Mouse (Mus musculus) small intestine, adult 2 months (tissue): ENCODE data around the gene Xkrx. TPM values are rescaled to one million over a fixed set of nuclear protein-coding genes. Genes with fewer than 3 reads are reported as not detected.

ENCODE experiments used
- H3K27ac ChIP-seq: fragments of 200-500 bp; 2 replicates; pipeline ENCODE4 v1.5.1; 2012; ENCODE audit warnings: low read depth, low read length, control low read depth, inconsistent platforms; ENCODE audit not compliant: insufficient read depth
- H3K27me3 ChIP-seq: fragments of 200-500 bp; 2 replicates; pipeline ENCODE4 v1.6.1; 2012; ENCODE audit warnings: mild to moderate bottlenecking, moderate library complexity, low read length, inconsistent platforms; ENCODE audit not compliant: control insufficient read depth, insufficient read depth
- H3K36me3 ChIP-seq: fragments of 200-500 bp; 2 replicates; pipeline ENCODE4 v1.6.1; 2012; ENCODE audit warnings: mild to moderate bottlenecking, low read length, control low read depth, inconsistent platforms; ENCODE audit not compliant: control insufficient read depth, insufficient read depth
- H3K4me1 ChIP-seq: fragments of 200-500 bp; 2 replicates; pipeline ENCODE4 v1.6.1; 2012; ENCODE audit warnings: low read length, inconsistent platforms, mixed read lengths; ENCODE audit not compliant: control insufficient read depth, insufficient read depth, insufficient read length
- H3K4me3 ChIP-seq: fragments of 200-500 bp; 2 replicates; pipeline ENCODE4 v1.5.1; 2012; ENCODE audit warnings: low read depth, mild to moderate bottlenecking, control low read depth, inconsistent platforms, low read length, moderate library complexity
- CTCF ChIP-seq: fragments of 200-500 bp; IDR thresholded peaks from 2 replicates; pipeline ENCODE4 v1.5.1; 2012; ENCODE audit warnings: low read depth, mild to moderate bottlenecking, control low read depth, inconsistent platforms, low read length, moderate library complexity, mixed read lengths; ENCODE audit not compliant: insufficient replicate concordance, insufficient read length; ENCODE audit errors: extremely low read depth
- POLR2A ChIP-seq: fragments of 200-500 bp; IDR thresholded peaks from 2 replicates; pipeline ENCODE4 v1.6.1; 2012; ENCODE audit warnings: low read depth, mild to moderate bottlenecking, control low read depth, inconsistent platforms, low read length, moderate library complexity
- WGBS: fragments of 180-500 bp; shearing (Covaris S2); methylation state at CpG from one replicate; pipeline ENCODE4 v1.1.7; 2018; 5-methylcytosine and 5-hydroxymethylcytosine counted together
- polyA plus RNA-seq: library from polyadenylated mRNA; depleted of rRNA; stranded (reverse); fragments of >200 nt; gene quantifications from 2 replicates; pipeline ENCODE4 v1.2.3, GENCODE M21; 2012

Gene Xkrx
- polyA plus RNA-seq, 1 experiment: 0.77 TPM

DNA sequence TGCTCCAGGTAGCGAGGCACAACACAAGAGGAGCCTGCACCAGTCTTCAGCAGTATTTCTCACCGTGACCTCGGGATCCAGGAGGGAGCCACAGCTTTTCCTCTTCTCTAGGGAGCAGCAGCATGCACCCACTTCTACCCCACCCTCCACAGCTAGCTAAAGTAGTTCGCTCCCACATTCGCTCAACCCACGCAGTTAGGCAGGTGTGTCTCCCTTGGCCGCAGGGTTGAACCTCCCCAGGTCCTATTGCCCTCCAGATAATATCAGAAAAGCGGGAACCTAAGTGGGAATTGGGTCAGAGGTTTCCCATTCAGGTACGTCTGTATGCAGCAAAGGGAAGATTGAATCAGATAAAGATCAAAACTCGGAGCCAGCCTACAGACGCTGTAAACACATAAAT is 950 bp upstream of the Xkrx start:
- H3K36me3 ChIP-seq: no peaks in the 10 kb centered on the region
- no peaks in the 10 kb centered on the region for H3K27me3 ChIP-seq
- H3K4me1 ChIP-seq: peaks cover 3% of the 10 kb centered on the region; the same call in 1 of the 2 replicates
- WGBS: 9% methylated on average over 11 of the region's 11 CpGs
- no peak overlapping the region for H3K27ac ChIP-seq
- TF ChIP-seq CTCF: no peak
- no peak for TF ChIP-seq POLR2A
- peak overlapping the region; percentile 40 for H3K4me3 ChIP-seq

DNA sequence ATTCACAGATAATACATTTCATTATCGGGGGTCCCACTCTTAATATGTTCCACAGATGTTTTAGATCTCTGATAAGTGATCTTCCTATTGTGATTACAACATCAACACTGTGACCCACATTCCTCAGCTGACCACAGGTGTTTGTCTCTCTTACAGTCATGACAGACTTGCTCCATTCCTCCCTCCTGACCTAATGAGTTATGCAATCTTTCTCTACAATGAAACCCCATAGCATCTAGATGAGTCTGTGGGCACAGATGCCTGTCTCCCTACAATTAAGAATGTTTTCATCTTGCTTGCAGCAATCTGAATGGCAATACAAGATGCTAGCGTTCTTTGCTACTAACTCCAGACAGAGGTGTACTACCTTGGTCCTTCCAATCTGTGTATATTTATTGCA is 1.4 kb downstream of the Xkrx start:
- Histone ChIP-seq H3K27ac (no peak overlapping the region), H3K4me1 (peaks cover 3% of the 10 kb centered on the region; the same call in 1 of the 2 replicates), H3K36me3 (no peaks in the 10 kb centered on the region), H3K27me3 (no peaks in the 10 kb centered on the region), H3K4me3 (no peak overlapping the region)
- TF ChIP-seq CTCF: no peak
- TF ChIP-seq POLR2A: no peak
- 82% methylated on average over 2 of the region's 2 CpGs for WGBS

GRCm38 (mm10) chrX:134158151-134158550 is 3.7 kb downstream of the Xkrx start:
- TF ChIP-seq CTCF: no peak
- no peaks in the 10 kb centered on the region for H3K27me3 ChIP-seq
- peaks cover 3% of the 10 kb centered on the region; the same call in 1 of the 2 replicates for H3K4me1 ChIP-seq
- H3K36me3 ChIP-seq: no peaks in the 10 kb centered on the region
- H3K4me3 ChIP-seq: no peak overlapping the region
- 61% methylated on average over 7 of the region's 7 CpGs for WGBS
- no peak overlapping the region for H3K27ac ChIP-seq

DNA sequence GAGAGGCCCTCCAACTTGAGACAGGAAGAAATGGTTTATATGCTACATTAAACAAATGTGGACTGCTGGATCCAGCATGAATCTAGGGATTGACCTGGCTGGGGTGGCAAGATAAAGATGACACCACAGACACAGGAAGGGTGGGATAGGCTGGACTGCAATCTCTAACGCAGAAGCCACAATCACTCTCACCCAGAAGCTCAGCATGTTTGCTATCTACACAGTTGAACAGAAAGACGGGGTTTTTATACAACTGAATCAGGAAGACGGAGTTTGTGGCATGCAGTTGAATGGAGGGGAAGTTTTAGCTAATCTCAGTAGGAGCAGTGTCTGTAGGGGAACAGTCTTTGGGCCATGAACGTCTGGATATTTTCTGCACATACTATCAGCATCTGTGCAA is 19.9 kb downstream of the Xkrx start:
- H3K27me3 ChIP-seq: no peaks in the 10 kb centered on the region
- no peaks in the 10 kb centered on the region for H3K36me3 ChIP-seq
- no peak for TF ChIP-seq POLR2A
- TF ChIP-seq CTCF: no peak
- 78% methylated on average over 4 of the region's 4 CpGs for WGBS
- no peaks in the 10 kb centered on the region for H3K4me1 ChIP-seq
- no peak overlapping the region for H3K4me3 ChIP-seq
- H3K27ac ChIP-seq: no peak overlapping the region

DNA sequence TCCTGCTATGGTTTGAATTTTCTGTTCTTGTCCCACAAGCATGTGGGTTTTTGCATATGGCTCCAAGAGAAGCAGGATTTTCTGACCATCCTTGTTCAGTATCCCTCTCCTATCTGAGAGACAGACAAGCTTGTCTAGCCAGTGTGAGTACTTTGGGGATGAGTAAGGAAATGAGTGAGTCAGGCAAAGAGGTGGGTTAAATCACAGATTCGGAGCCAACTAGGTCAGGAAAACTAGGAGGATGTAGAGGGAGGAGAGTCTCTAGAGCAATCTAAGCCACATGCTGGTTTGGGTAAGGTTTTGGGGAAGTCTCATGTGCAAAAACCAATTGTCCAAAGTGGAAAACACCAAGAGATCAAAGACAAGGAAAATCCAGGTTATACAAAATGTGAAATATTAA is 20.3 kb downstream of the Xkrx start:
- no peaks in the 10 kb centered on the region for H3K36me3 ChIP-seq
- no peak overlapping the region for H3K4me3 ChIP-seq
- no peak overlapping the region for H3K27ac ChIP-seq
- 59% methylated on average over 1 of the region's 1 CpGs for WGBS
- no peaks in the 10 kb centered on the region for H3K27me3 ChIP-seq
- H3K4me1 ChIP-seq: no peaks in the 10 kb centered on the region
- no peak for TF ChIP-seq POLR2A
- no peak for TF ChIP-seq CTCF

GRCm38 (mm10) chrX:134140024-134140423 is 21.9 kb downstream of the Xkrx start:
- Histone ChIP-seq H3K36me3 (no peaks in the 10 kb centered on the region), H3K4me1 (no peaks in the 10 kb centered on the region), H3K27ac (no peak overlapping the region), H3K27me3 (no peaks in the 10 kb centered on the region), H3K4me3 (no peak overlapping the region)
- 77% methylated on average over 6 of the region's 6 CpGs for WGBS
- TF ChIP-seq POLR2A: no peak
- TF ChIP-seq CTCF: no peak

GRCm38 (mm10) chrX:134133821-134134220 is 28.1 kb downstream of the Xkrx start:
- TF ChIP-seq CTCF (no peak), POLR2A (no peak)
- 64% methylated on average over 3 of the region's 3 CpGs for WGBS

DNA sequence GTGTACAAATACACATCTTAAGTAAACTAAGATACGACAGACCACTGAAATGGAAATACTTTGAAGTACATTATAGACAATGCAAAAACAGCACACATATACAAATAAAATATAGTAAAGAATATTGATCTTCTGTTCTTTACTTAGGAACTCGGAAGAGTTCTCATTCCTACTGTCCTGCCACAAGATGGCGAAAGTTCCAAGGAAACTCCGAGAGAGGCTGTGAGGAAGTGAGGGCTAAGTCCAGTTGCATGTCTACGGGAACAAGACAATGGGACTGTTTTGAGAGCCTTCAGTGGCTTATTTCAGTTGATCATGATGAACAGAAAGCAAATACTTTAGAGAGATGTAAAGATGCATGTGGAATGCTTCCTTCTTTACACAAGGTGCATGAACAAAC is 29.6 kb downstream of the Xkrx start:
- Histone ChIP-seq H3K4me1 (0 out of 2 replicates have a peak, but pooled peaks cover 2% of the 10 kb centered on the region), H3K27ac (no peak overlapping the region), H3K36me3 (no peaks in the 10 kb centered on the region), H3K27me3 (no peaks in the 10 kb centered on the region), H3K4me3 (no peak overlapping the region)
- no peak for TF ChIP-seq CTCF
- TF ChIP-seq POLR2A: no peak
- WGBS: 15% methylated on average over 5 of the region's 5 CpGs

More at GRCm38 (mm10) chrX:134133821-134134220, 28.1 kb downstream of the Xkrx start:
- Histone ChIP-seq H3K27me3 (no peaks in the 10 kb centered on the region), H3K36me3 (no peaks in the 10 kb centered on the region), H3K4me3 (no peak overlapping the region), H3K4me1 (0 out of 2 replicates have a peak, but pooled peaks cover 2% of the 10 kb centered on the region), H3K27ac (no peak overlapping the region)
